8 mouse cellular contexts compared by ENCODE assay signal in genomic region chr5:60042603-60043175, GRCm38 (mm10).
DNase-seq lines count a peak whose midpoint lies in the region; ATAC-seq and TF ChIP-seq lines count a peak whose summit lies in the region.
"Not testable (repeated sequence)": the region's sequence is repeated elsewhere in the genome, so short reads cannot be mapped to it uniquely, and the experiment has no call there.

No protein-coding gene starts in this region.

- H3K4me2 ChIP-seq in heart, embryonic 12.5 days; hindbrain, embryonic 15.5 days; kidney, postnatal 0 days (ENCODE audit: low read length); liver, embryonic 16.5 days (ENCODE audit: low read depth, low read length); midbrain, embryonic 13.5 days (replicated peaks): not testable (repeated sequence)

- not testable (repeated sequence) for H3K9ac ChIP-seq in heart, embryonic 12.5 days; hindbrain, embryonic 15.5 days; kidney, postnatal 0 days (ENCODE audit: low read depth, low read length); liver, embryonic 16.5 days (ENCODE audit: low read depth, low read length); midbrain, embryonic 13.5 days (replicated peaks)

- not testable (repeated sequence) for H3K36me3 ChIP-seq in heart, embryonic 12.5 days; hindbrain, embryonic 15.5 days; kidney, postnatal 0 days (ENCODE audit: insufficient read depth, low read length); liver, embryonic 16.5 days (ENCODE audit: control insufficient read depth, insufficient read depth); midbrain, embryonic 13.5 days

- not testable (repeated sequence) for DNase-seq in Patski (ENCODE audit: low read depth, low spot score); kidney, postnatal 0 days (ENCODE audit: low spot score)

- in situ Hi-C loops in Patski (cut with MboI; ENCODE audit: low pct_unique_long_range_greater_than_20kb): not testable (repeated sequence)

- not testable (repeated sequence) for H3K27ac ChIP-seq in heart, embryonic 12.5 days (ENCODE audit: poor library complexity, severe bottlenecking); hindbrain, embryonic 15.5 days (replicated peaks); kidney, postnatal 0 days; liver, embryonic 16.5 days (ENCODE audit: low read length); midbrain, embryonic 13.5 days

- 85% methylated on average over 6 of the region's 7 CpGs for WGBS in heart, embryonic 12.5 days
- 97% methylated on average over 6 of the region's 7 CpGs for WGBS in hindbrain, embryonic 15.5 days
- 93% methylated on average over 6 of the region's 7 CpGs for WGBS in kidney, postnatal 0 days
- 82% methylated on average over 6 of the region's 7 CpGs for WGBS in liver, embryonic 16.5 days (ENCODE audit: insufficient replicate concordance)
- 96% methylated on average over 6 of the region's 7 CpGs for WGBS in midbrain, embryonic 13.5 days

- not testable (repeated sequence) for H3K27me3 ChIP-seq in Patski; heart, embryonic 12.5 days (replicated peaks); hindbrain, embryonic 15.5 days; kidney, postnatal 0 days (ENCODE audit: insufficient read depth, low read length); liver, embryonic 16.5 days (ENCODE audit: control insufficient read depth, insufficient read depth, low read depth, low read length); midbrain, embryonic 13.5 days

- not testable (repeated sequence) for H3K4me3 ChIP-seq in heart, embryonic 12.5 days; hindbrain, embryonic 15.5 days; kidney, postnatal 0 days (replicated peaks; ENCODE audit: low read depth, low read length); liver, embryonic 16.5 days (ENCODE audit: low read depth, low read length); midbrain, embryonic 13.5 days (replicated peaks)

- CTCF ChIA-PET in Patski (lab: Charles Lee): not testable (repeated sequence)

- not testable (repeated sequence) for TF ChIP-seq CTCF in Patski (IDR thresholded peaks at IDR 0.05); kidney, postnatal 0 days (IDR thresholded peaks at IDR 0.05; ENCODE audit: low read depth)

- not testable (repeated sequence) for H3K9me3 ChIP-seq in heart, embryonic 12.5 days (replicated peaks); hindbrain, embryonic 15.5 days; kidney, postnatal 0 days (replicated peaks; ENCODE audit: low read length); liver, embryonic 16.5 days (replicated peaks; ENCODE audit: control insufficient read depth, low read length); midbrain, embryonic 13.5 days

- POLR2A ChIA-PET in Patski (lab: Charles Lee): not testable (repeated sequence)

- not testable (repeated sequence) for H3K4me1 ChIP-seq in heart, embryonic 12.5 days (replicated peaks); hindbrain, embryonic 15.5 days (replicated peaks); kidney, postnatal 0 days (replicated peaks; ENCODE audit: insufficient read depth, low read length); liver, embryonic 16.5 days (ENCODE audit: control insufficient read depth, low read depth, low read length); midbrain, embryonic 13.5 days (replicated peaks)

- ATAC-seq in Patski: peak; percentile 100
- peak; percentile 100 for ATAC-seq in erythroid progenitor cell, adult 5-6 weeks (replicated peaks; ENCODE audit: low FRiP score, poor library complexity, severe bottlenecking)
- ATAC-seq in heart, embryonic 12.5 days (ENCODE audit: insufficient number of reproducible peaks, low FRiP score): peak; percentile 100
- peak; percentile 100 for ATAC-seq in hindbrain, embryonic 15.5 days (ENCODE audit: low FRiP score, low read depth)
- peak; percentile 100 for ATAC-seq in kidney, postnatal 0 days (replicated peaks; ENCODE audit: low FRiP score, low read depth)
- peak; percentile 100 for ATAC-seq in liver, embryonic 16.5 days (ENCODE audit: low read depth)
- peak; percentile 100 for ATAC-seq in midbrain, embryonic 13.5 days
- ATAC-seq in neutrophil, adult 5-6 weeks (ENCODE audit: extremely low read depth, insufficient number of reproducible peaks, low FRiP score, poor library complexity, severe bottlenecking): peak; percentile 100
